ENCODE assay signal across 20 mouse cellular contexts in genomic region chr1:154745241-154745640, GRCm38 (mm10).
DNase-seq lines count a peak whose midpoint lies in the region; TF ChIP-seq lines count a peak whose summit lies in the region.
"Had no signal": no experiment of that assay in that cellular context is flagged by ENCODE, and none has a peak within 500 bp of the region (broad histone marks: within the 10 kb centered on the region; RNA-seq: fewer than 3 reads in every experiment).

No protein-coding gene starts in this region.

- H3K9me3 ChIP-seq in E14TG2a.4 (ENCODE audit: low read length), result peaks cover 17% of the 10 kb centered on the region
- H3K9me3 ChIP-seq: embryonic facial prominence, embryonic 13.5 days; embryonic facial prominence, embryonic 15.5 days; forebrain, embryonic 10.5 days; forebrain, embryonic 12.5 days had no signal

- H3K4me1 ChIP-seq in E14TG2a.4 (replicated peaks; ENCODE audit: low read depth, low read length), result no peaks in the 10 kb centered on the region
- H3K4me1 ChIP-seq: embryonic facial prominence, embryonic 13.5 days; embryonic facial prominence, embryonic 15.5 days; forebrain, embryonic 10.5 days; forebrain, embryonic 12.5 days had no signal

- no peaks in the 10 kb centered on the region for H3K36me3 ChIP-seq in E14TG2a.4 (ENCODE audit: insufficient read depth, low read length)
- H3K36me3 ChIP-seq: embryonic facial prominence, embryonic 13.5 days; embryonic facial prominence, embryonic 15.5 days; forebrain, embryonic 10.5 days; forebrain, embryonic 12.5 days had no signal

- H3K27me3 ChIP-seq in E14TG2a.4 (ENCODE audit: insufficient read depth, low read length), result no peaks in the 10 kb centered on the region
- H3K27me3 ChIP-seq: embryonic facial prominence, embryonic 13.5 days; embryonic facial prominence, embryonic 15.5 days; forebrain, embryonic 12.5 days had no signal

- H3K4me3 ChIP-seq in E14TG2a.4 (replicated peaks; ENCODE audit: low read length), result peak overlapping the region; percentile 46
- H3K4me3 ChIP-seq: embryonic facial prominence, embryonic 13.5 days; embryonic facial prominence, embryonic 15.5 days; erythroblast, embryonic 14.5 days; forebrain, embryonic 10.5 days; forebrain, embryonic 12.5 days had no signal

- peak; percentile 65 for DNase-seq in ES-CJ7 (ENCODE audit: low read depth, low spot score)
- peak; percentile 66 for DNase-seq in ZHBTc4 (ENCODE audit: low read depth, low spot score)
- DNase-seq in neural tube, embryonic 10.5 days (ENCODE audit: extremely low spot score, low spot score), result no peak
- no peak for DNase-seq in right cerebral cortex, adult 2 months (ENCODE audit: low spot score in 2 of 2)
- DNase-seq: adrenal gland, adult 2 months; adrenal gland, postnatal 10 days; adrenal gland, postnatal 25 days; cerebellum, adult 11 months; cerebellum, adult 18-20 months; cerebellum, adult 8-10 months; cerebellum, adult 9-11 months; cerebellum, postnatal 14 days; cerebellum, postnatal 36 days; embryo, embryonic 11 days had no signal

- no peak for TF ChIP-seq CTCF in E14TG2a.4 (conservative IDR thresholded peaks at IDR 0.05; ENCODE audit: low read length)

Comparison
In these comparisons a context has a peak if more than half of its experiments do, and no peak if none do; other contexts are left out.
1. DNase-seq: peak in ES-CJ7 (single experiment) and ZHBTc4 (single experiment); none in neural tube, embryonic 10.5 days (single experiment) and right cerebral cortex, adult 2 months (0 of 2).